Mouse (Mus musculus) left cerebral cortex, postnatal 14 days (tissue): ENCODE data around the gene Tmem26. TPM values are rescaled to one million over a fixed set of nuclear protein-coding genes. Genes with fewer than 3 reads are reported as not detected.

Experiments used
- DNase-seq, 2 experiments: peaks; one replicate each; pipeline ENCODE4 v3.0.0; 2021 to 2022; ENCODE audit warnings: low spot score in 2 of 2, mixed read lengths in 1 of 2
- intact Hi-C: fragments of 180-260 bp; cut with DNase I; formaldehyde crosslinking; loops from one replicate; pipeline ENCODE4 v1.15.1; 2025
- long read RNA-seq, 2 experiments: library from polyadenylated mRNA; stranded (forward); transcript quantifications; one replicate each; pipeline ENCODE4 v2.0.0; 2021
- total RNA-seq, 2 experiments: library from RNA; stranded (reverse); gene quantifications; 2 replicates each; pipeline ENCODE4 v1.2.3; 2021

The Tmem26 gene
- total RNA-seq = under 1 TPM; 0.23 to 0.31 TPM
- long read RNA-seq, experiment 1 = 0 reads
- long read RNA-seq, experiment 2 = 0 reads

DNA sequence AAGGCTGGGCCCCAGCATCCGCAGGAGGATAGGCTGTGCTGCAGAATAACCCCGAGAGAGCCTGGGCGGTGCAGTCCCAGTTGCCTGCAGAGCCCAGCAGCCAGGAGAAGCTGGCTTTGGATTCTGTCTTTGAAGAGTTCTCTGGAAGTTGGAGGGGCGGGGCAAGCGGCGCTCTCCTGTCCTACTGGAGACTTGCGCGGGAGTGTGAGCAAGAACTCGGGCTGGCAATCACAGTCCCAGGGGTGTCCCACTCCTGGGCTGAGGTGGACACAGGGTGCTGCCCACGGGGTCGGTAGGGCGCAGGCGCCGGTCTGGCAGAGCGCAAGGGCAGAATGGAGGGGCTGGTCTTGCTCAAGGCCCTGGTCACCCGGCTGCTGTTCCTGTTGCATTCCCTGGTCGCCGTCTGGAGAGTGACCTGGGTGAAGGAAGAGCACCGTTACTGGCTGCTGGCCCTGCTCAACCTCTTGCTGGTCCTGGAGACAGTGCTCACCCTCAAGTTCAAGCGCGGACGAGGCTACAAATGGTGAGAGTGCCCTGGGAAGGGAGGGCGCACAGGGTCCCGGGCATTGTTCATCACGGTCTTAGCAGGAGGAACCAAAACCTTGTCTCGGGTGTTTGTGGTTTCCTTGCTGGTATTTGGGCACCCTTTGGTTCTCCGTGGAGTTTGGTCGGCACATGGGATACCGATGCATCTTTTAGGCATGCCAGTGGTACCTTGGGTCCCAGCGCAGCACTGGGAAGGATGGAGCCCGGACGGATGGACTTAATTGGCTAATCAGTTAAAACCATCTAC, at the start of gene Tmem26:
Gene Tmem26, plus strand, starts transcription at position 79 of the 793 bp plus-strand sequence.
- no peak for DNase-seq
- intact Hi-C loops = no loop called here

GRCm38 (mm10) chr10:68678678-68679077, 44.8 kb upstream of the Tmem26 start:
- intact Hi-C loops = no loop called here
- no peak for DNase-seq

DNA sequence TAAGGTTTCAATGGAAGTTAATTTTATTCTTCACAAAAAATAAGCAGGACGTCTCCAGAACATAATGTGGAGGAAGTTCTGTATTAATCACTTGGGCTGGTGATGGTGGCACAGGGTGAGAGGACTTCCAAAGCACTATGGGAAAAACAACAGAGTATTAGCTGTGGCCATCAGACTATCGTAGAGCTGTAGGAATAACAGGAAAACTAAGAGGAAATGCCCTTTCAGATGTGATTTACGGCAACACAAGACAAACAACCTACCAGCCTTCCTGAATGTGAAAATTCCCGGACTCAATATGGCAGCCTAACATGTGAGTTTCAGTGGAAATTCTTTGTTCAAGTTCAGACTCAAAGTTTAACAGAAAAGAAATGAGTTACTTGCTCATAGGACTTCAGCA, 42.2 kb upstream of the Tmem26 start:
- DNase-seq = no peak
- intact Hi-C loops = no loop called here

DNA sequence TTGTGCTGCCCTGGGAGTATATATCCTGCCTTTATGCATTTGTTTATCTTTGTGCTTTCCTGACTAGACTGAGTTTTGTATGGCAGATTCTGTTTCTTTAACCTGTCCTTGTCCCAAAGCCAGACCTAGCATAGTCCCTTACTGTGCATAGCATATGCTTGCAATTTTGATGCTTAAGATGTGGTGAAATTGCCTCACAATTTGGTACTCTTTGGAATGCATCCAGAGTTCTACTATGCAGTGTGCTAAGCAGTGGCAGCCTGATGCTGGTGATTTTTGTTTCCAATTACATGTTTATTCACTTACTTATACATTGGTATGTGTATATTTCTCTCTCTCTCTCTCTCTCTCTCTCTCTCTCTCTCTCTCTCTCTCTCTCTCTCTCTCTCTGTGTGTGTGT, 37.9 kb upstream of the Tmem26 start:
- intact Hi-C loops = no loop called here
- DNase-seq = no peak

DNA sequence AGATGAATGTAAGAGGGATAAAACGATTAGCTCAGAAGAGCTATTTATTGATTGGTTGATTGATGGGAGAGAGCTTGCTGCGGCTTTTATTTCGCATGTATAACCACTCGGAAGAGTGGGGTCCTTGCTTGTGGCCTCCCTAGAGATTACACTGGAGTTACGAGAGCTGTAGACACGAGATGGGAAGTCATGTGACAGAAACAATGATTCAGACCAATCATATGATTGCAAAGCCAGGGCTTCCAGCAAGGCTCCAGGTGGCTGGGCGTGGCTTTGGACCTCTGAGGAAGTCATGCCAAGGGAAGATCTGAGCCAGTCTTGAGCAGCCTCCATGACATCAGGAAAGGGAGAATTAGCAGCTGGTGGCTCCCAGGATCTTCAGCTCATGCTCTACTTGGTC, 32.3 kb upstream of the Tmem26 start:
- intact Hi-C loops = no loop called here
- DNase-seq = no peak

- no peak for DNase-seq
- intact Hi-C loops = no loop called here
Observed at GRCm38 (mm10) chr10:68692401-68692800, 31.0 kb upstream of the Tmem26 start.

- DNase-seq = no peak
- intact Hi-C loops = no loop called here
Observed at GRCm38 (mm10) chr10:68695760-68696336, 27.6 kb upstream of the Tmem26 start.

- intact Hi-C loops = no loop called here
- no peak for DNase-seq
Observed at GRCm38 (mm10) chr10:68704268-68704667, 19.2 kb upstream of the Tmem26 start.

DNA sequence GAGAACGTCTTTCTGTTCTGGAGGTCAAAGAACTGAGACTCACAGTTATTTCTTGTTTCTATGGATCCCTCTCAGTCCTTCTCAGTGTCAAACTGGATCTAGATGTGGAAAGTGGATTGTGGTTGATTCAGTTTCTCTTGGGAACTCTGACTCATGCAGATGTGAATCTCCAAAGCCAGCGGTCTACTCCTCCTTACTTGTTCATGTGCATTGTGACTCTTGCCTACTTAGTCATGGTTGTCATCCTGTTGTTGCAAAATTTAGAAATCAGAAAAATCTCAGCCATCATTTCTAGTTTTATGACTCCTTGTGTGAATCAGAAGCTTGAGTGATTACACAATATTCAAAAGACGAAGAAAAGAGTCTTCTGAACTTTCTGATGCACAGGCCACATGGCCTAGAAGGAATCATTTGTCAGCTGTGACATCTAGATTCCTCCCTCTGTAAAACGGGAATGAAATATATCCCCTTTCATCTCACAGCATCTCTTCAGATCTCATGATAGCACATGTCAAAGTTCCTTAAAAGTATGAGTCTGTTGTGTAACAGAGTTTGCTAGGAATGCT, 17.9 kb upstream of the Tmem26 start:
- intact Hi-C loops = no loop called here
- no peak for DNase-seq

GRCm38 (mm10) chr10:68707014-68707852, 16.2 kb upstream of the Tmem26 start:
- no peak for DNase-seq
- intact Hi-C loops = no loop called here

DNA sequence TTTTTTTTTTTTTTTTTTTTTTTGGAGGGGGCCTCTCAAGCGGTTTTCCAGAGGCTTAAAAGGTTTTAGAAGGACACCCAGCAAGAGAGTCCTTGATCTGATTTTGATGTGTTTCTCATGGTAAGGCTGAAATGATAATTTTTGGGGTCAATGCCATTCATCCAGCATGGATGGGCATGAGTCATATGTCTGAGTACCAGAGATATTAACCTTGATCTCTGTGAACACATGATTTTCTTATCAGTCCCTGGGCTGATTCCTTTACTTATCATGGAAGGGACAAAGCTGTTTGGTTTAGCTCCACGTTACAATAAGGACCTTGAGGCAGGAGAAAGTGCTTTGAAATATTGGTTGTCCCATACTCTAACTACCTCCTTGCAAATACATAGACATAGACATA, 10.5 kb upstream of the Tmem26 start:
- no peak for DNase-seq
- intact Hi-C loops = no loop called here

DNA sequence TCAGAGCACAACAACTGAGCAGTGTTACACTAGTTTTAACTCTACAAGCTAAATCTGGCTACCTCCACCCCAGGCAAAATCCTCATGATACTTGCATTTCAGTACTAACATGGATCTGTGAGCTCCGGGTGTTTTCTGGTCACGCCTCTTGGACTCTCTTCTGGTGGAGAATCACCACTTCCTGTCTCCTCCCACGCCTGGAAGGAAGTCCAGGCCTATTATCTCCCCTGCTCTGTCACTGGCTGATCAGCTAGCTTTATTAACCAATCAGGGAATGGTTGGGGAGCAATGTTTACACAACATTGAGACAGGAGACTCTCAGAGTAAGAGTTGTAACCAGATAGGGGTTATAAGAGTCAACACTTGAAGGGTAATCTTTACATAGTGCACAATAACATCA, 9.1 kb upstream of the Tmem26 start:
- intact Hi-C loops = no loop called here
- DNase-seq = no peak

- no peak for DNase-seq
- intact Hi-C loops = no loop called here
Observed at GRCm38 (mm10) chr10:68715396-68715795, 8.1 kb upstream of the Tmem26 start.

DNA sequence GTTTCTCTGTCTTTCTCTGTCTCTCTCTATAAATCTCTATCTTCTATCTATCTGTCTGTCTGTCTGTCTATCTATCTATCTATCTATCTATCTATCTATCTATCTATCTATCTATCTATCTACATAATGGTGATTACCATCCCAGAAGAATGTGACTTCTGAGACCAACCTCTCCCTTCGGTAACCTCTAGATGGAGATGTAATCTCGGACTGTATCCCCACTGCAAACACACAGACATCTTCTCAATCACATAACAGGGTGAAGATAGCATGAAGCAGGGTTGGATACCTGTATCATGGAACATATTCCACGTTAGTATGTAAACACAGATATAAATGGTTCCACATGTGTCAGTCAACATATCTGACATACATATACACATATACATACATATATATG, 5.1 kb upstream of the Tmem26 start:
- DNase-seq = no peak
- intact Hi-C loops = no loop called here

- intact Hi-C loops = no loop called here
- DNase-seq = no peak
Observed at GRCm38 (mm10) chr10:68720887-68721400, 2.5 kb upstream of the Tmem26 start.

DNA sequence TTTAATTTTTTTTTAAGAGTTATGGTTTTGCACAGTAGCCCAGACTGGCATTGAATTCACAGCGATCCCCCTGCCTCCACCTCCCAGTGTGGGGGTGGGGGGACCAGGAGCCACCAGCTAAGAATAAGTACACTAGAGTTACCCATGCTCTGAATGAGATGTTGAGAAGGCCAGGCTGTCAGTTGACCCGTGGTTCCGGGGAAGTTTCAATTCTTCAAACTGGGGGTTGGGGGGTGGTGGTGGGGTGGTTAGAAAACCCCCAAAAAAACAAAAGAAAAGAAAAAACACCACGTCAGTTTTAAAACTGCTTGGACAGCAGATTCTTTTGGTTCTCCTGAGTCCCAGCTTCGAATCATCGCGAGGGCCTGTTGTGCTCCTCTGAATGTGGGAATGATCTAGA, 431 bp upstream of the Tmem26 start:
- DNase-seq = no peak
- intact Hi-C loops = no loop called here

DNA sequence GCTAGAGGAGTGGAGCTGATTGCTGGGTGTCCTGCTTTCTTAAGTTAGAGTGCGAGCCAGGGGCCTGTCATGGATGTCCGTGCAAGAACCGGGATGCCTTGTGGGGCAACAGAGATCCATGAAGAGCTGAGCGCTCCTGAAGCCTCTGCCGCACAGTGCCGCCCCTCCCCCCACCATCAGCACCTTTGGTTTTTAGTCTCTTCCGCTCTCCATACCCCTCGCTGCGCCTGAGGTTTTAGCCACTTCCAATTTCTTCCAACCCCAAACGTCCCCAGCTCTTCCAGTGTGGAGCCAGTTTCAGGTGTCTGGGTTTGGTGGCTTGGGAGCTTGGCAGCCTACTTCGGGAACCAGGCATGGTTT, 895 bp downstream of the Tmem26 start:
- peak in 1 of 2 experiments; percentile 19 for DNase-seq
- intact Hi-C loops = no loop called here

DNA sequence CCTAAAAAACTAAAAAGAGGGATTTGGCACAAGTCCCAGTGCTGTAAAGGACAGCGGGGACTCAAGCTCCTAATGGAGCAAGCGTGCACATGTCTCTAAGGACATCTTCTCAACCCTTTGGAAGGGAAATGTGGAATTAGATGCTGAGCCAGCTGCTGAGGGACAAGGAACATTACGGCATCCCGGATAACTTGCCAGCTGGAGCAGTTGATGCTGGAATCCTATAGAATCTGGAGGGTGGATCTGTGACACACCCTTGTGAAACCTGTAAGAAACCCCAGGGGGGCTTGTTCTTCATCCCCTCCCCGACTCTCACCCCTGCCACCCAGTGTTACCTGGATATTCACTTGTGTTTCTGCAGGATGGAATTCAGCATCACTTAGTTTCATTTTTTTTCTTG, 4.0 kb downstream of the Tmem26 start:
- no peak for DNase-seq
- intact Hi-C loops = no loop called here

- no peak for DNase-seq
- intact Hi-C loops = no loop called here
Observed at GRCm38 (mm10) chr10:68735621-68736020, 12.2 kb downstream of the Tmem26 start.

DNA sequence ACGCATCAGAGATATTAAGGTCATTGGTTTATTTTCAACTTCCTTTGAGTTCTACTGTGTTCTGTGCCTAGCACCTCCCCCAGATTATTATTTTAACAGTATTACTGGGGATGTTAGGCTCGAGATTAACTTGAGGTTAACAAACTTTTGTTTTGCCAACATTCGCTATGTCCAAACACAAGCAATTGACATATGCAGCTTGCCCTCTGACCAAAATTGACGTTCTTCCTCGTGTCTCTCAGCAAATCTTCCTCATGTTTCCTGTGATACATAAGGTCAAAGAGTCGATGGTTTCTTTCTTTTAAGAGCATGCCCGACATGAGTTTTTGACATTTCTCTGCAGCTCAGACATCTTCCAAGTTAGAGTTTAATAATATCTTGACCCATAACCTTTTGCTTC, 13.9 kb downstream of the Tmem26 start:
- intact Hi-C loops = no loop called here
- DNase-seq = no peak
